Mouse (Mus musculus) ES-E14 (cell line): Measurements from ENCODE around the gene Nlgn2. TPM values are rescaled to one million over a fixed set of nuclear protein-coding genes. Genes with fewer than 3 reads are reported as not detected.

Experiments
- DNase-seq: peaks from one replicate; pipeline ENCODE4 v3.0.0-alpha.2; 2013; ENCODE audit warnings: low read depth, low spot score
- H3K27ac ChIP-seq: 2 replicates; pipeline ENCODE4 v1.5.1; 2012; ENCODE audit warnings: low read depth, mild to moderate bottlenecking, low read length, moderate library complexity, mixed read lengths; ENCODE audit not compliant: poor library complexity, insufficient read depth, severe bottlenecking
- H3K36me3 ChIP-seq: 2 replicates; pipeline ENCODE4 v1.6.1; 2012; ENCODE audit warnings: mild to moderate bottlenecking, low read length, moderate library complexity, mixed read lengths; ENCODE audit not compliant: control insufficient read depth, poor library complexity, insufficient read depth, severe bottlenecking
- H3K4me1 ChIP-seq, 2 experiments: fragments of 150-350 bp in 1 of 2; sonication (generic) in 1 of 2; 2 replicates each; pipeline ENCODE4 v1.6.1; 2012; ENCODE audit warnings: low read length in 2 of 2, mild to moderate bottlenecking in 1 of 2, mixed read lengths in 1 of 2; ENCODE audit not compliant: control insufficient read depth in 2 of 2, insufficient read depth in 2 of 2, poor library complexity in 1 of 2
- H3K4me3 ChIP-seq, 2 experiments: fragments of 150-350 bp in 1 of 2; sonication (generic) in 1 of 2; 2 replicates each; pipeline ENCODE4 v1.5.1; 2012; ENCODE audit warnings: low read length in 2 of 2, low read depth in 1 of 2, mild to moderate bottlenecking in 1 of 2, mixed read lengths in 1 of 2; ENCODE audit not compliant: insufficient read depth in 1 of 2, poor library complexity in 1 of 2, severe bottlenecking in 1 of 2
- H3K9ac ChIP-seq: 2 replicates; pipeline ENCODE4 v1.6.1; 2012; ENCODE audit warnings: low read depth, mild to moderate bottlenecking, low read length, mixed read lengths; ENCODE audit not compliant: poor library complexity, insufficient read depth, severe bottlenecking
- H3K9me3 ChIP-seq: fragments of 150-350 bp; sonication (generic); 2 replicates; pipeline ENCODE4 v1.6.1; 2012; ENCODE audit warnings: low read depth, mild to moderate bottlenecking, low read length; ENCODE audit not compliant: control insufficient read depth, insufficient read depth
- CHD2 ChIP-seq: IDR thresholded peaks from 2 replicates; pipeline ENCODE4 v1.6.1; 2014; ENCODE audit warnings: mild to moderate bottlenecking, low read depth, low read length, inconsistent platforms
- HCFC1 ChIP-seq: IDR thresholded peaks from 2 replicates; pipeline ENCODE4 v1.6.1; 2012; ENCODE audit warnings: low read length, inconsistent platforms, borderline replicate concordance; ENCODE audit not compliant: insufficient read depth
- MAFK ChIP-seq: IDR thresholded peaks from 2 replicates; pipeline ENCODE4 v1.6.1; 2014; ENCODE audit warnings: mild to moderate bottlenecking, low read depth, low read length, inconsistent platforms; ENCODE audit not compliant: insufficient read depth
- ZC3H11A ChIP-seq: IDR thresholded peaks from 2 replicates; pipeline ENCODE4 v1.6.1; 2012; ENCODE audit warnings: low read depth, mild to moderate bottlenecking, inconsistent platforms, low read length, borderline replicate concordance
- ZNF384 ChIP-seq: IDR thresholded peaks from 2 replicates; pipeline ENCODE4 v1.6.1; 2012; ENCODE audit warnings: low read depth, low read length, inconsistent platforms
- in situ Hi-C, 2 experiments: fragments of 600-800 bp; cut with MboI; formaldehyde crosslinking; loops; one replicate each; pipeline ENCODE4 v1.15.1; 2025; ENCODE audit warnings: low sequenced_read_pairs in 2 of 2, inconsistent platforms in 1 of 2; ENCODE audit not compliant: unreplicated experiment in 2 of 2
- total RNA-seq: library from RNA; depleted of rRNA; stranded (reverse); fragments of 300-350 nt; gene quantifications from 2 replicates; pipeline ENCODE4 v1.2.3, GENCODE M21; 2012; rRNA removed

The Nlgn2 gene
- total RNA-seq, 1 experiment, result 8.9 TPM

DNA sequence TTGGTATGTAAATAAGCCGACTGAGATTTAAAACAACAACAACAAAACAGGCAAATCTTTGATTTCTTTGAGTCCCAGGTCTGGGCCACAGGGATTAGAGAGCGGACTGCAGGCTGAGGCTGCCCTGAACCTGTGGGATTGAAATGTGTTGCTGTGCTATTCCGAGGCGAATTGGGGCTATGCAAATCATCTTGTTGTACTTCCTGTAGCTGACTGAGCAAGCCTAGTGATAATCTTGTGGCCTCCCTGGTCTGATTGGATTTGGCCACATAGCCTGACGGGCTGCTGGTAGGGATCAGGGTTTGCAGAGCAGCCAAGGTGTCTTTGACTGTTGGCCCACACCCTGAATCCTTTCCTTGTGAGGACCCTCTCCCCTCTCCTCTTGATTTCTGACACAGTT lies 62.6 kb downstream of the Nlgn2 start:
- H3K9ac ChIP-seq, result no peak overlapping the region
- H3K4me1 ChIP-seq, result peaks cover 6 to 25% of the 10 kb centered on the region in 2 experiments; a peak in 2 of 4 replicates
- no peak for TF ChIP-seq MAFK
- no peak for TF ChIP-seq CHD2
- TF ChIP-seq ZC3H11A, result no peak
- TF ChIP-seq ZNF384, result no peak
- no peak for TF ChIP-seq HCFC1
- no peak overlapping the region for H3K27ac ChIP-seq
- no peak for DNase-seq
- no peaks in the 10 kb centered on the region for H3K36me3 ChIP-seq
- H3K9me3 ChIP-seq, result no peaks in the 10 kb centered on the region
- no peak overlapping the region for H3K4me3 ChIP-seq
- in situ Hi-C loops, result no loop called here

Other genes starting within 250 kb of the Nlgn2 start
- 12.1 and 13.1 TPM in 2 replicates for gene Atp1b2, start 231.8 kb downstream of the Nlgn2 start, total RNA-seq
- not detected in 2 replicates for gene Shbg, start 219.9 kb downstream of the Nlgn2 start, total RNA-seq
- gene Sat2, start 215.8 kb downstream of the Nlgn2 start, total RNA-seq, result 3.2 and 3.6 TPM in 2 replicates
- 153 and 161 TPM in 2 replicates for gene Fxr2, start 204.8 kb downstream of the Nlgn2 start, total RNA-seq
- 6.6 and 8.2 TPM in 2 replicates for gene Sox15, start 182.5 kb downstream of the Nlgn2 start, total RNA-seq
- gene Mpdu1, start 175.1 kb downstream of the Nlgn2 start, total RNA-seq, result 258 and 349 TPM in 2 replicates
- 23.4 and 32.7 TPM in 2 replicates for gene Cd68, start 171.6 kb downstream of the Nlgn2 start, total RNA-seq
- gene Eif4a1, start 165.4 kb downstream of the Nlgn2 start, total RNA-seq, result 1,512 and 1,948 TPM in 2 replicates
- 265 and 282 TPM in 2 replicates for gene Senp3, start 155.7 kb downstream of the Nlgn2 start, total RNA-seq
- 8.6 and 11.7 TPM in 2 replicates for gene Tnfsf13, start 152.0 kb downstream of the Nlgn2 start, total RNA-seq
- 8.7 and 16.1 TPM in 2 replicates for gene Tnfsf12, start 141.9 kb downstream of the Nlgn2 start, total RNA-seq
- gene Tnfsfm13, start 141.7 kb downstream of the Nlgn2 start, total RNA-seq, result 13.7 and 19.9 TPM in 2 replicates
- gene Polr2a, start 79.1 kb downstream of the Nlgn2 start, total RNA-seq, result 71.9 and 74.2 TPM in 2 replicates
- 0.22 and 0.48 TPM in 2 replicates for gene Slc35g3, start 75.8 kb downstream of the Nlgn2 start, total RNA-seq
- gene Zbtb4, start 71.9 kb downstream of the Nlgn2 start, total RNA-seq, result 1.6 and 3.0 TPM in 2 replicates
- gene Chrnb1, start 41.8 kb downstream of the Nlgn2 start, total RNA-seq, result 3.8 and 5.7 TPM in 2 replicates
- gene Fgf11, start 35.9 kb downstream of the Nlgn2 start, total RNA-seq, result 0.31 and 0.42 TPM in 2 replicates
- 1.3 and 1.8 TPM in 2 replicates for gene Tmem102, start 32.2 kb downstream of the Nlgn2 start, total RNA-seq
- not detected in 2 replicates for gene Gm39566, start 22.5 kb downstream of the Nlgn2 start, total RNA-seq
- gene Spem2, start 19.3 kb downstream of the Nlgn2 start, total RNA-seq, result not detected in 2 replicates
- gene Spem1, start 15.6 kb downstream of the Nlgn2 start, total RNA-seq, result 0.27 TPM in 1 of 2 replicates, not detected in the other
- gene Tmem256, start 730 bp upstream of the Nlgn2 start, total RNA-seq, result 88.9 and 90.7 TPM in 2 replicates
- 7.0 and 7.2 TPM in 2 replicates for gene Plscr3, start 8.6 kb upstream of the Nlgn2 start, total RNA-seq
- gene Tnk1, start 20.9 kb upstream of the Nlgn2 start, total RNA-seq, result 3.4 and 8.1 TPM in 2 replicates
- not detected in 2 replicates for gene Tmem95, start 40.2 kb upstream of the Nlgn2 start, total RNA-seq
- 3.1 and 5.4 TPM in 2 replicates for gene Kctd11, start 43.6 kb upstream of the Nlgn2 start, total RNA-seq
- gene Acap1, start 57.8 kb upstream of the Nlgn2 start, total RNA-seq, result 9.6 and 14.7 TPM in 2 replicates
- gene 2810408A11Rik, start 63.2 kb upstream of the Nlgn2 start, total RNA-seq, result 3.3 and 5.7 TPM in 2 replicates
- 66.3 and 98.2 TPM in 2 replicates for gene Neurl4, start 63.3 kb upstream of the Nlgn2 start, total RNA-seq
- gene Gps2, start 76.1 kb upstream of the Nlgn2 start, total RNA-seq, result 14.3 and 15.5 TPM in 2 replicates
- 754 and 926 TPM in 2 replicates for gene Eif5a, start 84.2 kb upstream of the Nlgn2 start, total RNA-seq
- gene Ybx2, start 98.0 kb upstream of the Nlgn2 start, total RNA-seq, result 3.9 and 6.1 TPM in 2 replicates
- 2.6 and 4.2 TPM in 2 replicates for gene Slc2a4, start 110.4 kb upstream of the Nlgn2 start, total RNA-seq
- 24.9 and 38.7 TPM in 2 replicates for gene Cldn7, start 127.0 kb upstream of the Nlgn2 start, total RNA-seq
- gene Ctdnep1, start 143.4 kb upstream of the Nlgn2 start, total RNA-seq, result 33.3 and 41.2 TPM in 2 replicates
- gene Elp5, start 144.7 kb upstream of the Nlgn2 start, total RNA-seq, result 76.1 and 87.9 TPM in 2 replicates
- gene Gabarap, start 153.4 kb upstream of the Nlgn2 start, total RNA-seq, result 57.7 and 70.6 TPM in 2 replicates
- 64.7 and 80.9 TPM in 2 replicates for gene Phf23, start 158.0 kb upstream of the Nlgn2 start, total RNA-seq
- gene Dvl2, start 162.8 kb upstream of the Nlgn2 start, total RNA-seq, result 47.4 and 70.9 TPM in 2 replicates
- 32.5 and 48.7 TPM in 2 replicates for gene Acadvl, start 177.6 kb upstream of the Nlgn2 start, total RNA-seq
- 10.8 and 11.4 TPM in 2 replicates for gene Dlg4, start 179.2 kb upstream of the Nlgn2 start, total RNA-seq
- 0.58 TPM in 1 of 2 replicates, not detected in the other for gene Asgr1, start 216.3 kb upstream of the Nlgn2 start, total RNA-seq